Mouse (Mus musculus) heart, adult 8-10 months (tissue): ENCODE results near the gene C1qtnf1. TPM values are rescaled to one million over a fixed set of nuclear protein-coding genes. Genes with fewer than 3 reads are reported as not detected.

Experiments used
- DNase-seq: peaks from one replicate; pipeline ENCODE4 v3.0.0; 2022; ENCODE audit warnings: low spot score
- total RNA-seq, 4 experiments: library from RNA; stranded (reverse); gene quantifications; 2 replicates each; pipeline ENCODE4 v1.2.4; 2022

C1qtnf1 gene
- total RNA-seq, 4 experiments from 2014 or later: 13.5 to 15.3 (median 13.8) TPM

- DNase-seq: no peak
These were observed 68.2 kb downstream of the C1qtnf1 start for GRCm38 (mm10) chr11:118496066-118496689.

Other genes starting within 250 kb of the C1qtnf1 start
- gene Cyth1, start 179.6 kb upstream of the C1qtnf1 start, total RNA-seq: 10 to 100 TPM; 34.5 to 56.9 (median 50.9) TPM
- gene Usp36, start 138.0 kb upstream of the C1qtnf1 start, total RNA-seq: 10 to 100 TPM; 13.2 to 14.5 (median 13.9) TPM
- 1 to 10 TPM in 1 of 4 experiments, under 1 TPM in 3; 0.82 to 1.0 (median 0.88) TPM for gene Cep295nl, start 85.7 kb upstream of the C1qtnf1 start, total RNA-seq
- gene Timp2, start 72.5 kb upstream of the C1qtnf1 start, total RNA-seq: 10 to 100 TPM; 73.9 to 99.6 (median 87.5) TPM
- 10 to 100 TPM; 19.7 to 25.8 (median 23.3) TPM for gene Lgals3bp, start 26.1 kb upstream of the C1qtnf1 start, total RNA-seq
- 10 to 100 TPM; 16.4 to 19.2 (median 16.8) TPM for gene Cant1, start 9.1 kb upstream of the C1qtnf1 start, total RNA-seq
- gene Engase, start 48.6 kb downstream of the C1qtnf1 start, total RNA-seq: 1 to 10 TPM; 5.2 to 7.2 (median 6.6) TPM